Mouse (Mus musculus) ES-CJ7 (cell line): ENCODE data around the gene Rap2a.
A peak's percentile ranks its signal among the peaks of the same experiment; 100 is the strongest.

Experiments
- DNase-seq: peaks from one replicate; pipeline ENCODE4 v3.0.0; 2011; ENCODE audit warnings: low read depth, low spot score

Rap2a gene

GRCm38 (mm10) chr14:120499601-120500000 lies 21.4 kb downstream of the Rap2a start:
- no peak for DNase-seq

DNA sequence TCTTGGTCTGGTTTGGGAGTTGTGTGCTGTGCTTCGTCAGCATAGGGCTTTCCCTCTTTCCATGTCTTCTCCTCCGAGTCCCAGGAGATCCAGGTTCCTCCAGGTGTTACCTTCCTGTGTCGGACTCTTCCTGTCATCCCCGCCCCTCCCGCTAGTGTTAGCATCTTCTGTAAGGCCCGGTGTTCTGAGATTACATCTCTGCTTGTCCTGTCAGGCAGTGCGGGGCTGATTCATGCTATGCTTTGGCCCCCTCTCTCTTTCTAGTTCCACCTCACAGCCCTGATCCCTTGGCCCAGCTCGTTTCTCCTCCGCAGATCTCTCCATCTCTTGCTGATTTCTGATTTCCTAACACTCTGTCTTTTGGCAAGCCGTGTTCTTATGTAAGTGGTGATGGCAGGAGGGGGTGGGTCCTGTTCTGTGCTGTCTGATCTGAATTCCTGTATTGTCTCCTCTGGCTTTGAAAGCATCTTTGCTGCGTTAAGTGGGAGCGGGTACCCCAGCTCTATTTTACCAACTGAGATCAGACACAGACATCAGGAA lies 21.8 kb downstream of the Rap2a start:
- DNase-seq: no peak

DNA sequence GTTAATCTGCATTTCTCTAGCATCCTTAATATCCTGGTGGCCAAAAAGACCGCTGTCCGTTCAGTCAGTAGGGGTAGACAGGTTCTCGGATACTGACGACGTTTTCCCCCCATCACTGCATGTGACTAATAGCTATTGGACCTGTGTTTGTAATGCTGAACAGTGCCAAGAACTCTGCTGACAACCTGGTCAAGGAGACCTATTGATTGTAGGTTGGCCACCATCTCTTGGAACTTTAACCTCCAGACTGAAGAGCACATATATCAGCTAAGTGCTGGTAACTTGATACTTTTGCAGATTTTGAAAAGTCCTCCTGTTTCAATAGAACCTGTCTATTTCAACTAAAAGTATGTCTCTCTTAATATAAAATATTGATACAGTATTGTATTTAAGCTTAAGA lies 22.5 kb downstream of the Rap2a start:
- no peak for DNase-seq

- DNase-seq: no peak
Measured at GRCm38 (mm10) chr14:120503641-120504040, 25.4 kb downstream of the Rap2a start.

- no peak for DNase-seq
Measured at GRCm38 (mm10) chr14:120504423-120504822, 26.2 kb downstream of the Rap2a start.

- DNase-seq: no peak
Measured at GRCm38 (mm10) chr14:120504928-120505461, 26.8 kb downstream of the Rap2a start.

GRCm38 (mm10) chr14:120505918-120506317 lies 27.7 kb downstream of the Rap2a start:
- no peak for DNase-seq

GRCm38 (mm10) chr14:120507516-120507915 lies 29.3 kb downstream of the Rap2a start:
- DNase-seq: no peak

DNA sequence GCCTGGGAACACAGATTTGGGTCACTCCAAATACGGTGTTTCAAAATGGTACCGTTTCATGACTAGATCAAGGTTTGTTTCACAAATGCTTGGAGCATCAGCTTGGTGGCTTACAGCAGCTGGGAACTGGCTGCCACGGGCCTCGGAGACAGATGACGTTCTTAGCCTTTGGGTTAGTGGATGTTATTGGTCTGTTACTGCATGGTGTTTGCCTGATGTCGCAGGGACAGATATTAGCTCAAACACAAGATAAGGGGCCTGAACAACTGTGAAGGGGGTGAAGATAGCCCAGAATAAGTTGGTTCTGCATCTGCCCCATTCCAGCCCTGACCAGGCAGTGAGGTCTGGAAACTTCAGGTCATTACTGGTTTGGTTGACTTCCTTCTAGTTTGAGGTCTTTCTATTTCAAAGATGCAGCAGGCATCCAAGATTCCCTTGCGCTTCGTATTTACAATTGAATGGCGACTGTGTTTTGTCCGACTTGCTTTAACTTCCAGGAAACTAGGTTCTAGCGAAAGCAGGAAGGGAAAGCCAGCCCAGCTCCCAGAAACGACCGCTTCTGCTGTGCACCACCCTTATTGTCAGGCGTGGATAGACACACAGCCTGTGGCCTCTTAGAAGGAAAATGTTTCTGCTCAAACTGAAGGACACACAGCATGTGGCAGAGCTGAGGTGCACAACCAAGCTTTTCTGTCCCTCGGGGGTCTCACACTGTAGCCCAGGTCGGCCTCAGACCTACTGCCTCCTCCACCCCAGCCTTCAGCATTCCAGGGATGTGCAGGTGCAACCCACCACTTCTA lies 30.5 kb downstream of the Rap2a start:
- peak; percentile 79 for DNase-seq

GRCm38 (mm10) chr14:120509366-120509640 lies 31.1 kb downstream of the Rap2a start:
- no peak for DNase-seq

GRCm38 (mm10) chr14:120511821-120512220 lies 33.6 kb downstream of the Rap2a start:
- no peak for DNase-seq

DNA sequence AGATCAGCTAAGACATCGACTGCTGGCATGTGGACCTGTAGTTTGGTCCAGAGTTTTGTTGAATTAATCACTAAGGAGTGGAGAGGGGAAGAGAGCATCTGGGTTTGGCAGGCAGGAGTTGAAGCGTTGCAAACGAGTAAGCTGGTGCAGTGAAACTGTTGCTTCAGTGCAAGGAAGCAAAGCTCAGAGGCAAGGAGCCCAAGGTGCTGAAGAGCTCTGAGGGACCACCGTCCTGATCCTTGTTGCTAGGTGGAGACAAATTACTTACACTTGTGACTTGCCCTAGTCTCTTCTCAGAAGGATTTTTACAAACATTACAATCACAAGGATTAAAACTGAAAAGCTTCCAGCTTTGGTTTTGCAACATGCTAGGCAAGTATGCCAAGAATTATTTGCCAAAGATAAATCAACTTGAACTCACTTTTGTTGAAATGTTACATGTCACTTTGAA lies 36.6 kb downstream of the Rap2a start:
- no peak for DNase-seq

- DNase-seq: no peak
Measured at GRCm38 (mm10) chr14:120515376-120515775, 37.1 kb downstream of the Rap2a start.

DNA sequence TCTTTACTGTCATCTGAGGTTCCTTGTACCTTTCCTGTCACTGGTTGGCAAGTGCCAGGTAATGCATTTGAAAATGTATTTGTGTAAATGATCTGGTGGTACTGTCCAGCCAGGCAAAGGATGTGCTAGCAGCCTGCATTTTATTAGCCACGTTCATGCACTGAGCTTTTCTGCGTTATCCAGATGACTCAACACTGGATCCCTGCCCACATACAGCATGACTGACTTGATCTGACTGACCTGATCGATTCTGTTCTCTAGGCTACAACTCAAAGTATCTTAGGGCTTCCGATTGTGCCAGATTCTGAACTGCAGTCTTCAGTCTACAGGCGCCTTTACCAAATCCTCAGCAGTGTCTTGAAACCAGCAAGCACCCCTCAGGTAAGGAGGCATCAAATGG lies 40.5 kb downstream of the Rap2a start:
- no peak for DNase-seq

GRCm38 (mm10) chr14:120519921-120520320 lies 41.7 kb downstream of the Rap2a start:
- no peak for DNase-seq

- no peak for DNase-seq
Measured at GRCm38 (mm10) chr14:120520843-120521242, 42.6 kb downstream of the Rap2a start.

- DNase-seq: no peak
Measured at GRCm38 (mm10) chr14:120523296-120523695, 45.1 kb downstream of the Rap2a start.

GRCm38 (mm10) chr14:120525644-120526043 lies 47.4 kb downstream of the Rap2a start:
- DNase-seq: no peak

GRCm38 (mm10) chr14:120533301-120533700 lies 55.1 kb downstream of the Rap2a start:
- DNase-seq: no peak

DNA sequence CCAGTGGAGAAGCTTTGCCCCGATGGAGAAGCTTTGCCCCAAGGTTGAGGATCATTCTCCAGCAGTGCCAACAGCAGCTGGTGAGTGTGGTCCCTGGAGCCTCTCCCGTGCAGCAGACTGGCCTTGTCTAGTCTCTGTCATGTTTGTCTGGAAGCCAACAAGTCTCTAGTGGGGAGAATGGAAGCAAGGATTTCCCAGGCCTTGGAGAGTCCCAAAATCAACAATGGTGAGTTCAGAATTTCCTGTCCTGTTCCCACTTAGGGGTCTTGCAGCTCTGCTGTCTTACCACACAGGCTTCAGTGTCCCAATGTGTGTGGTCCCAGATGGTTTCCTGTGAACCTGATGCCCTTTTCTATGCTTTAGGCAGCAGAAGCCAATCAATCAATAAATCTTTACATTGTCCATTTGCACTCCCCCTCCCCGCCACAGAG lies 56.6 kb downstream of the Rap2a start:
- no peak for DNase-seq

DNA sequence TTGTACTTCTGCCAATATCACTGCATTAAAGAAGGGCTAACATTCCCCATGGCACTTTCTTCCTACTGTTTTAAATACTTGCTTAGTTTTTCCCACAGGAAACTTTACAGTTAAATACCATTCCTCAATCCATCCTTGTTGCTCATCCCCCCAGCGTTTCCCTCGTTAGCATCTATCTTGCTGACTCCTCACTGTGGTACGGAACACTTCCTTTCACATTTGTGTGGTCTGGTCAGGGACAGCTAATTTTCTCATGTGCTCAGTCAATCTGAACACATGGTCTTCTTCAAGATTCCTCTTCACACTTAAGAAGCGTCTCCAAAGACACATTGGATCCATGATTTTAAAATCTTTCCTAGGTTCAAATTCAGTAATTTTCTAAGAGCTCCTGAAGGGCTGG lies 57.2 kb downstream of the Rap2a start:
- DNase-seq: no peak

- no peak for DNase-seq
Measured at GRCm38 (mm10) chr14:120535924-120536323, 57.7 kb downstream of the Rap2a start.

GRCm38 (mm10) chr14:120539128-120539527 lies 60.9 kb downstream of the Rap2a start:
- DNase-seq: no peak
